Mouse (Mus musculus) brain, embryonic 14.5 days (tissue): Measurements from ENCODE around the gene Akt3.

Source experiments
- CTCF ChIP-seq: fragments of 200-500 bp; IDR thresholded peaks from 2 replicates; pipeline ENCODE4 v1.5.1; 2012; ENCODE audit warnings: inconsistent platforms, mild to moderate bottlenecking, moderate library complexity, borderline replicate concordance; ENCODE audit not compliant: insufficient read depth, insufficient read length; ENCODE audit errors: extremely low read depth
- POLR2A ChIP-seq: fragments of 200-500 bp; IDR thresholded peaks from 2 replicates; pipeline ENCODE4 v1.6.1; 2012; ENCODE audit warnings: mild to moderate bottlenecking, inconsistent platforms, borderline replicate concordance; ENCODE audit not compliant: poor library complexity, insufficient read depth, insufficient read length, severe bottlenecking; ENCODE audit errors: extremely low read depth

DNA sequence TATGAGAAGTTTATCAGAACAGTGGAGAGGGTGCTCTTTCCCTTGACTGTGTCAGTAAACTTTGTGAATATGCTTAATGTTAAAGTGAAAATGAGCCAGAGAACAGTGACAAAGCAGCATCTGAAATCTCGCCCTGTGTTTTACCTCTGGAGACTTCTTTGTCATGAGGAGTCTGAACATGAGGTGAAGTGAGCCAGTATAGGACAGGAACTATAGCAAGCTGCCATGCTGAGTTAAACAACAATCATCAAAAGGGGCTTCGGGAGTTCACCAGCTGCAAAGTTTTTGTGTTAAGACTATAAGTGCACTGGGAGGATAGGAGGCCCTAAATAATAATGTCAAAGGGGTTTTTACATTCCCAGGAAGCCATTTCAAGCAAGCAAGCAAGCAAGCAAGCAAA is 71.3 kb downstream of the Akt3 start:
- TF ChIP-seq POLR2A (no peak), CTCF (no peak)
